Mouse (Mus musculus) CH12.LX (cell line): Measurements from ENCODE around the gene Smc5.

Experiments
- BHLHE40 ChIP-seq: IDR thresholded peaks from 2 replicates; pipeline ENCODE4 v1.6.1; 2011; ENCODE audit warnings: mild to moderate bottlenecking, low read depth, low read length, improper control_type of control experiment
- CHD1 ChIP-seq: IDR thresholded peaks from 2 replicates; pipeline ENCODE4 v1.6.1; 2012; ENCODE audit warnings: low read depth, low read length, improper control_type of control experiment, inconsistent platforms
- CTCF ChIP-seq, 2 experiments: IDR thresholded peaks in 1 of 2; conservative IDR thresholded peaks in 1 of 2; 2 replicates each; pipeline ENCODE4 v1.5.1; 2011 to 2012; ENCODE audit warnings: low read depth in 2 of 2, low read length in 2 of 2, improper control_type of control experiment in 1 of 2, inconsistent platforms in 1 of 2, mild to moderate bottlenecking in 1 of 2, moderate library complexity in 1 of 2
- ELF1 ChIP-seq: IDR thresholded peaks from 2 replicates; pipeline ENCODE4 v1.6.1; 2014; ENCODE audit warnings: low read depth, mild to moderate bottlenecking, inconsistent platforms, low read length, improper control_type of control experiment
- EP300 ChIP-seq: IDR thresholded peaks from 2 replicates; pipeline ENCODE4 v1.6.1; 2011; ENCODE audit warnings: low read length, improper control_type of control experiment
- JUN ChIP-seq: IDR thresholded peaks from 2 replicates; pipeline ENCODE4 v1.6.1; 2011; ENCODE audit warnings: low read depth, mild to moderate bottlenecking, low read length, improper control_type of control experiment, moderate library complexity; ENCODE audit not compliant: insufficient read depth
- MAFK ChIP-seq: IDR thresholded peaks from 2 replicates; pipeline ENCODE4 v1.6.1; 2011; ENCODE audit warnings: low read length, improper control_type of control experiment; ENCODE audit not compliant: insufficient replicate concordance
- MAX ChIP-seq: IDR thresholded peaks from 2 replicates; pipeline ENCODE4 v1.6.1; 2011; ENCODE audit warnings: low read length, improper control_type of control experiment
- MXI1 ChIP-seq: IDR thresholded peaks from 2 replicates; pipeline ENCODE4 v1.6.1; 2011; ENCODE audit warnings: mild to moderate bottlenecking, low read depth, low read length, improper control_type of control experiment
- POLR2A ChIP-seq: IDR thresholded peaks from 2 replicates; pipeline ENCODE4 v1.6.1; 2011; ENCODE audit warnings: low read depth, mild to moderate bottlenecking, improper control_type of control experiment, low read length
- POLR2AphosphoS2 ChIP-seq: IDR thresholded peaks from 2 replicates; pipeline ENCODE4 v1.6.1; 2011; ENCODE audit warnings: low read depth, low read length, improper control_type of control experiment
- TCF12 ChIP-seq: IDR thresholded peaks from 2 replicates; pipeline ENCODE4 v1.6.1; 2014; ENCODE audit warnings: low read depth, mild to moderate bottlenecking, inconsistent platforms, low read length, improper control_type of control experiment

DNA sequence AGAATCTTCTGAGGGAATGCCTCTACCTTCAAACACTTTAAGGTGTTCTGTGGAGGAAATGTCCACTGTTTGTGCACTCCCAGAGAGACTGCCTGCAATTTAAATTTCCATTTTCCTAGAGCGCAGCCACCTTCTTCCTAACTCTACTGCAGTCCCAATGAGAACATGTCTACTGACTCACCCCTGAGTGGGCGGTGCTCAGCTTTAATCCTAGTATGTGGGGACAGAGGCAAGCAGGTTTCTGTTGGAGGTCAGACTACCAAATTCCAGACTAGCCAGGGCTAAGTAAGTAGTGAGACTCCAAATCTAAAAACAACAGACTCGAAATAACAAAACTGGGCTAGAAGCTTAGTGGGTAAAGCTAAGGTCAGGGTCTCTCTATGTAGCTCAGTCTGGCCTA, 95.2 kb downstream of the Smc5 start:
- TF ChIP-seq MXI1 (no peak), MAX (no peak), CTCF (conservative IDR thresholded peaks at IDR 0.05 in 1 of 2, IDR thresholded peaks at IDR 0.05 in 1 of 2; ENCODE audit: low read depth in 2 of 2, low read length in 2 of 2) (no peak), POLR2A (no peak), ELF1 (no peak), EP300 (no peak), CHD1 (no peak), MAFK (no peak), TCF12 (no peak), BHLHE40 (no peak), POLR2AphosphoS2 (no peak), JUN (no peak)
